Mouse (Mus musculus) heart, adult 2 months (tissue): Measurements from ENCODE around the gene Pde8b.

Experiments
- CTCF ChIP-seq: fragments of 200-600 bp; IDR thresholded peaks from 2 replicates; pipeline ENCODE4 v1.8.1; 2022; ENCODE audit warnings: antibody characterized with exemption, mild to moderate bottlenecking, moderate library complexity
- POLR2A ChIP-seq: fragments of 200-500 bp; IDR thresholded peaks from 2 replicates; pipeline ENCODE4 v1.6.1; 2011; ENCODE audit warnings: mild to moderate bottlenecking, low read depth, low read length, control low read depth; ENCODE audit not compliant: insufficient read depth

- TF ChIP-seq POLR2A = no peak
- TF ChIP-seq CTCF = no peak
Measured at GRCm38 (mm10) chr13:95125546-95126215, 124.5 kb downstream of the Pde8b start.
